Mouse (Mus musculus) stomach, postnatal 0 days (tissue): ENCODE results near the gene Qrfp.

Experiments used
- CTCF ChIP-seq: IDR thresholded peaks from 2 replicates; pipeline ENCODE4 v1.5.1; 2016; ENCODE audit warnings: antibody characterized with exemption, low read depth, mild to moderate bottlenecking, moderate library complexity
- EP300 ChIP-seq: optimal IDR thresholded peaks from 2 replicates; pipeline ENCODE3; 2016; ENCODE audit warnings: antibody characterized with exemption

- no peak for TF ChIP-seq CTCF
- no peak for TF ChIP-seq EP300
Measured at GRCm38 (mm10) chr2:31844729-31845136, 34.4 kb upstream of the Qrfp start.
